Mouse (Mus musculus) neural tube, embryonic 11.5 days (tissue): Measurements from ENCODE around the gene Gm5128. TPM values are rescaled to one million over a fixed set of nuclear protein-coding genes. Genes with fewer than 3 reads are reported as not detected.
"Not testable (repeated sequence)": the region's sequence is repeated elsewhere in the genome, so short reads cannot be mapped to it uniquely, and the experiment has no call there.

Experiments used
- ATAC-seq: fragments of 200-750 bp; cut with Nextera tagmentation; 2 replicates; pipeline ENCODE4 v1.8.0; 2017; ENCODE audit warnings: moderate number of reproducible peaks, mild to moderate bottlenecking, moderate TSS enrichment, moderate library complexity; ENCODE audit not compliant: insufficient read depth, low FRiP score, low TSS enrichment
- DNase-seq: peaks from one replicate; pipeline ENCODE4 v3.0.0-alpha.2; 2015; ENCODE audit warnings: low spot score
- H3K27ac ChIP-seq: fragments of 300-500 bp; sonication (generic); 2 replicates; pipeline ENCODE4 v1.5.1; 2014; ENCODE audit warnings: low read depth, mild to moderate bottlenecking, low read length
- H3K27me3 ChIP-seq: fragments of 300-500 bp; sonication (generic); 2 replicates; pipeline ENCODE4 v1.6.1; 2014; ENCODE audit warnings: mild to moderate bottlenecking, low read length, mixed read lengths; ENCODE audit not compliant: control insufficient read depth, insufficient read depth
- H3K36me3 ChIP-seq: fragments of 300-500 bp; sonication (generic); 2 replicates; pipeline ENCODE4 v1.6.1; 2014; ENCODE audit warnings: mild to moderate bottlenecking, low read length, moderate library complexity, mixed read lengths; ENCODE audit not compliant: control insufficient read depth, insufficient read depth
- H3K4me1 ChIP-seq: fragments of 300-500 bp; sonication (generic); 2 replicates; pipeline ENCODE4 v1.6.1; 2014; ENCODE audit warnings: low read length, mixed read lengths; ENCODE audit not compliant: control insufficient read depth, insufficient read depth
- H3K4me2 ChIP-seq: fragments of 300-500 bp; sonication (generic); 2 replicates; pipeline ENCODE4 v1.6.1; 2014; ENCODE audit warnings: low read depth, mild to moderate bottlenecking, moderate library complexity
- H3K4me3 ChIP-seq: fragments of 300-500 bp; sonication (generic); 2 replicates; pipeline ENCODE4 v1.5.1; 2014; ENCODE audit warnings: low read depth, low read length
- H3K9ac ChIP-seq: fragments of 300-500 bp; sonication (generic); 2 replicates; pipeline ENCODE4 v1.6.1; 2014; ENCODE audit warnings: mild to moderate bottlenecking, low read length
- H3K9me3 ChIP-seq: fragments of 300-500 bp; sonication (generic); 2 replicates; pipeline ENCODE4 v1.6.1; 2016; ENCODE audit warnings: low read length; ENCODE audit not compliant: control insufficient read depth
- WGBS: fragments of 180-500 bp; shearing (Covaris S2); extraction: QIAGEN DNeasy Blood & Tissue Kit; methylation state at CpG from one replicate; pipeline ENCODE4 v1.1.7; 2014; 5-methylcytosine and 5-hydroxymethylcytosine counted together
- polyA plus RNA-seq: library from polyadenylated mRNA; unstranded; fragments of >200 nt; fragmentation: Nextera tagmentation; extraction: Ambion mirVana; gene quantifications from 2 replicates; pipeline ENCODE4 v1.2.1, GENCODE M21; 2014

Gene Gm5128
- not detected in 2 replicates for polyA plus RNA-seq

DNA sequence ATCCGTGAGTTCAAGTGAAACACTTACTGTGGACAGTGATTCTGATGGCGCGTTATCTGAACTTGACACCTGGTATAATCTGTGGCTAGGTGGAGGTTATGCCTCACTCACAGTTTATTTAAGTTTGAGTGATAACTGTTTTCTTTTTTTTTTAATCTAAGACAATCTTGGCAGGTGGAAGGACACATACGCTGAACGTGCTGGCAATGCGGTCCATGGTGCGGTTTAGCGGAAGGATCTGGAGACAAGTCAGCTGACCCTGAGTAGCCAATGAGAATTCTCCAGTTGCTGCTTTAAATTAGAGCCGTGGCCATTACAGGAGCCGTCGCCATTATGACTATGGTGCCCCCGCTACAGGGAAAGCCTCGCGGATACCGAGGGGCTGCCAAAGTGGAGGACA lies at the start of gene Gm5128:
Gm5128 (plus strand) TSS at position 301 of the 400 bp plus-strand sequence.
- not testable (repeated sequence) for DNase-seq, H3K36me3 ChIP-seq, H3K9ac ChIP-seq, H3K4me1 ChIP-seq, H3K4me2 ChIP-seq, H3K9me3 ChIP-seq, H3K27ac ChIP-seq, H3K4me3 ChIP-seq, ATAC-seq, H3K27me3 ChIP-seq
- no CpG with 5 or more reads among the region's 15 CpGs for WGBS

DNA sequence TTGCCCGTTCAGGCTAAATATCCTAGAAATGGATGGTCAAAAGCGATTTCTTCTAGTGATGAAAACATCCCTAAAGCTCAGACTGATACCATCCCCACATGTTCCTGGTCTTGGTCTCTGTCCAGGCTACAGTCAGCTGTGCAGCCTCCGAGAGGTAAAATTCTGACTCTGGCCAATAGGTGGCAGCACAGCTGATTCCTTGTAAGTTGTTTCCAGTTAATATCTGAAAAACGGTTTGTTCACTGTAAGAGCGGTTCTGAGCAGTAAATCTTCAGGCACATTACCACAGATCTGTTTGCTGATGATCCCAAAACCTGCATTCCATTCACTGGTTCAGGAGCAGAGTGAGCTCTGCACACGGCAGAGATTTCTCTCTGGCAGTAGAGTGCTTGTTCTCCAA lies 12.4 kb upstream of the Gm5128 start:
- 48% methylated on average over 2 of the region's 6 CpGs for WGBS
- H3K9ac ChIP-seq, H3K27ac ChIP-seq, H3K9me3 ChIP-seq, H3K27me3 ChIP-seq, ATAC-seq, H3K36me3 ChIP-seq, DNase-seq, H3K4me2 ChIP-seq, H3K4me1 ChIP-seq, H3K4me3 ChIP-seq: not testable (repeated sequence)

DNA sequence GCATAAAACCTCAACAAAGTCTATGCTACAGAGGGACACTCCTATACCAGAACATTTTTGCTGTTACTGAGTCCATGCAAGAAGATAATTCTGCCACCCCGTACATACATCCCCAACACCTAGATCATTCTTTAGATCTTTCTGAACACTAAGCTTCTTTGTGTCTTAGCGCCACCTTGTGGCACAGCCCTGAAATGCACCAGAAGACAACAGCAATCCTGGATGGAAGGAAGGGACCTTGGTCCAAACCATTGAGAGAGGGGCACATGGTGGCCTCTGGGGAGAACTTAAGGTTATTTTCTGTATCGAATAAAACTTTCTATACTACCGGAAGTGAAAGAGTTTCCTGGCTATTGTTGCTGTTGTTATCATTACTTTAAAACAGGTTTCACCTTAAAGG lies 11.1 kb upstream of the Gm5128 start:
- no CpG with 5 or more reads among the region's 4 CpGs for WGBS
- H3K27me3 ChIP-seq, DNase-seq, H3K27ac ChIP-seq, H3K4me1 ChIP-seq, H3K4me2 ChIP-seq, H3K9me3 ChIP-seq, H3K9ac ChIP-seq, H3K4me3 ChIP-seq, ATAC-seq, H3K36me3 ChIP-seq: not testable (repeated sequence)

DNA sequence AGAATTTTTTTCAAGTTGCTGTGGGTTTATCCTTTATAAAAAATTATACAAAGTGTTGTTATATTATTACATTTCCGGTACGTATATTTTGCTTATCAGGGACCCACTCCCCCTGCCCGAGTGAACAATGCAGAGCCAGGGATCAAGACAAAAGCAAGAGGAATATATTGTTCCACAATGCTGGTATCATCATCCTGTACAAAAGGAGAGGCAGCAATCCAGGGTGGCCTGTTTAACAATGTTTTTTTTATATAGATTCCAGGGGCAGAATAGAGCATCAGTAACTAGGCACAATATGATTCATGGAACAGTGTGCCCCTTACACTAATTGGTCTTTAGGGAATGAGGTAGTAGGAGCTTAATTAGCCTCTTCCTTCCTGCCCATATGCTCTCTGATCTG lies 30.5 kb downstream of the Gm5128 start:
- not testable (repeated sequence) for ATAC-seq

DNA sequence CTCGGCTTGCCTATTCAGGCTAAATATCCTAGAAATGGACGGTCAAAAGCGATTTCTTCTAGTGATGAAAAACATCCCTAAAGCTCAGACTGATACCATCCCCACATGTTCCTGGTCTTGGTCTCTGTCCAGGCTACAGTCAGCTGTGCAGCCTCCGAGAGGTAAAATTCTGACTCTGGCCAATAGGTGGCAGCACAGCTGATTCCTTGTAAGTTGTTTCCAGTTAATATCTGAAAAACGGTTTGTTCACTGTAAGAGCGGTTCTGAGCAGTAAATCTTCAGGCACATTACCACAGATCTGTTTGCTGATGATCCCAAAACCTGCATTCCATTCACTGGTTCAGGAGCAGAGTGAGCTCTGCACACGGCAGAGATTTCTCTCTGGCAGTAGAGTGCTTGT lies 48.1 kb downstream of the Gm5128 start:
- H3K9ac ChIP-seq, H3K36me3 ChIP-seq, H3K27me3 ChIP-seq, H3K9me3 ChIP-seq, DNase-seq, H3K4me1 ChIP-seq, H3K27ac ChIP-seq, H3K4me2 ChIP-seq, H3K4me3 ChIP-seq, ATAC-seq: not testable (repeated sequence)
- WGBS, result 49% methylated on average over 3 of the region's 7 CpGs

More for the DNA sequence above, 30.5 kb downstream of the Gm5128 start:
- WGBS, result no CpG with 5 or more reads among the region's 3 CpGs
- not testable (repeated sequence) for H3K27ac ChIP-seq, H3K36me3 ChIP-seq, H3K27me3 ChIP-seq, H3K4me1 ChIP-seq, H3K4me3 ChIP-seq, DNase-seq, H3K4me2 ChIP-seq, H3K9me3 ChIP-seq, H3K9ac ChIP-seq

DNA sequence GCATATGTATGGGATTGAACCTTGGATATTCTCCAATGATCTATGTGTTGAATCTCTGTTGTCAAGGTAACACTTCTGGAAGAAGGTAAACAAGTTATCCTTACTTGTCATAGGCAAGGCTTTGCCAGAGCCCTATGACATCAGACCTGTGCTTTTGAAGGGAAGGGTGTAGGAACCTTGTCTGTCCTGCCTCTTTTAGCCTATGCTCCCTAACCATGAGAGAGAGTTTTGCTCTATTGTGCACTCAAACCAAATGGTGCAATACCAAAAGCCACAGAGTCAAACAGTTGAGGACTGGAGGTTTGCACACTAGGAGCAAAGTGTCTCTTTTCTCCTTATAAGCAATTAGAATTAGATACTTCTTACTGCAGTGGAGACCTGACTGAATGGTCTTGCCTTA lies 48.7 kb downstream of the Gm5128 start:
- not testable (repeated sequence) for H3K4me1 ChIP-seq, DNase-seq, H3K9ac ChIP-seq, H3K4me2 ChIP-seq, H3K9me3 ChIP-seq, ATAC-seq, H3K27me3 ChIP-seq, H3K36me3 ChIP-seq, H3K4me3 ChIP-seq, H3K27ac ChIP-seq

DNA sequence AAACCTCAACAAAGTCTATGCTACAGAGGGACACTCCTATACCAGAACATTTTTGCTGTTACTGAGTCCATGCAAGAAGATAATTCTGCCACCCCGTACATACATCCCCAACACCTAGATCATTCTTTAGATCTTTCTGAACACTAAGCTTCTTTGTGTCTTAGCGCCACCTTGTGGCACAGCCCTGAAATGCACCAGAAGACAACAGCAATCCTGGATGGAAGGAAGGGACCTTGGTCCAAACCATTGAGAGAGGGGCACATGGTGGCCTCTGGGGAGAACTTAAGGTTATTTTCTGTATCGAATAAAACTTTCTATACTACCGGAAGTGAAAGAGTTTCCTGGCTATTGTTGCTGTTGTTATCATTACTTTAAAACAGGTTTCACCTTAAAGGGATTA lies 49.4 kb downstream of the Gm5128 start:
- not testable (repeated sequence) for H3K9ac ChIP-seq, H3K4me2 ChIP-seq, ATAC-seq, DNase-seq, H3K27me3 ChIP-seq, H3K4me3 ChIP-seq, H3K9me3 ChIP-seq, H3K27ac ChIP-seq, H3K4me1 ChIP-seq, H3K36me3 ChIP-seq
- no CpG with 5 or more reads among the region's 4 CpGs for WGBS

Other genes starting within 250 kb of the Gm5128 start
- gene Gm15023, start 195.7 kb upstream of the Gm5128 start, polyA plus RNA-seq, result not detected in 2 replicates
- gene Tceal6, start 162.6 kb upstream of the Gm5128 start, polyA plus RNA-seq, result 0.74 and 0.96 TPM in 2 replicates
- not detected in 2 replicates for gene Pramel3, start 71.0 kb upstream of the Gm5128 start, polyA plus RNA-seq
- not detected in 2 replicates for gene Gm7903, start 60.6 kb downstream of the Gm5128 start, polyA plus RNA-seq
- not detected in 2 replicates for gene AV320801, start 121.3 kb downstream of the Gm5128 start, polyA plus RNA-seq
- not detected in 2 replicates for gene Nxf7, start 225.5 kb downstream of the Gm5128 start, polyA plus RNA-seq